Mouse (Mus musculus): ENCODE results near the gene Scmh1.
"Not testable (repeated sequence)": the region's sequence is repeated elsewhere in the genome, so short reads cannot be mapped to it uniquely, and the experiment has no call there.

The Scmh1 gene

GRCm38 (mm10) chr4:120405144-120405805 lies at the start of gene Scmh1:
Gene Scmh1 (plus strand): TSS chr4:120405281.
- peak; percentile 73 to 83 for DNase-seq

GRCm38 (mm10) chr4:120360011-120360521 lies 45.0 kb upstream of the Scmh1 start:
- DNase-seq = no peak

GRCm38 (mm10) chr4:120364729-120365128 lies 40.4 kb upstream of the Scmh1 start:
- no peak for DNase-seq

- no peak for DNase-seq
These were observed 39.6 kb upstream of the Scmh1 start for GRCm38 (mm10) chr4:120365456-120365855.

- no peak for DNase-seq
These were observed 37.0 kb upstream of the Scmh1 start for GRCm38 (mm10) chr4:120368031-120368430.

GRCm38 (mm10) chr4:120368663-120369062 lies 36.4 kb upstream of the Scmh1 start:
- DNase-seq = peak; percentile 42

GRCm38 (mm10) chr4:120369156-120369555 lies 35.9 kb upstream of the Scmh1 start:
- DNase-seq = no peak

- no peak for DNase-seq
These were observed 35.2 kb upstream of the Scmh1 start for GRCm38 (mm10) chr4:120369861-120370366.

- DNase-seq = no peak
These were observed 32.2 kb upstream of the Scmh1 start for GRCm38 (mm10) chr4:120372838-120373237.

GRCm38 (mm10) chr4:120373813-120374212 lies 31.3 kb upstream of the Scmh1 start:
- DNase-seq = no peak

- DNase-seq = peak; percentile 32 to 38
These were observed 24.2 kb upstream of the Scmh1 start for GRCm38 (mm10) chr4:120380811-120381391.

GRCm38 (mm10) chr4:120385496-120385895 lies 19.6 kb upstream of the Scmh1 start:
- DNase-seq = no peak

- DNase-seq = no peak
These were observed 17.6 kb upstream of the Scmh1 start for GRCm38 (mm10) chr4:120387496-120387895.

- DNase-seq = no peak
These were observed 17.1 kb upstream of the Scmh1 start for GRCm38 (mm10) chr4:120387968-120388367.

- no peak for DNase-seq
These were observed 16.0 kb upstream of the Scmh1 start for GRCm38 (mm10) chr4:120388998-120389542.

- DNase-seq = no peak
These were observed 15.5 kb upstream of the Scmh1 start for GRCm38 (mm10) chr4:120389546-120389945.

- DNase-seq = no peak
These were observed 13.5 kb upstream of the Scmh1 start for GRCm38 (mm10) chr4:120391591-120391990.

GRCm38 (mm10) chr4:120392341-120392740 lies 12.7 kb upstream of the Scmh1 start:
- DNase-seq = no peak

- DNase-seq = no peak
These were observed 12.3 kb upstream of the Scmh1 start for GRCm38 (mm10) chr4:120392748-120393147.

GRCm38 (mm10) chr4:120400251-120400650 lies 4.8 kb upstream of the Scmh1 start:
- DNase-seq = no peak

- DNase-seq = not testable (repeated sequence)
These were observed 3.0 kb upstream of the Scmh1 start for GRCm38 (mm10) chr4:120402105-120402504.

- DNase-seq = no peak
These were observed 834 bp upstream of the Scmh1 start for GRCm38 (mm10) chr4:120404247-120404646.

- DNase-seq = no peak
These were observed 320 bp upstream of the Scmh1 start for GRCm38 (mm10) chr4:120404778-120405143.
